Mouse (Mus musculus) embryo, embryonic 11 days (tissue): Measurements from ENCODE around the gene Apom.
A peak's percentile ranks its signal among the peaks of the same experiment; 100 is the strongest.

Experiments
- DNase-seq: peaks from one replicate; pipeline ENCODE4 v3.0.0-alpha.2; 2015

Apom gene

DNA sequence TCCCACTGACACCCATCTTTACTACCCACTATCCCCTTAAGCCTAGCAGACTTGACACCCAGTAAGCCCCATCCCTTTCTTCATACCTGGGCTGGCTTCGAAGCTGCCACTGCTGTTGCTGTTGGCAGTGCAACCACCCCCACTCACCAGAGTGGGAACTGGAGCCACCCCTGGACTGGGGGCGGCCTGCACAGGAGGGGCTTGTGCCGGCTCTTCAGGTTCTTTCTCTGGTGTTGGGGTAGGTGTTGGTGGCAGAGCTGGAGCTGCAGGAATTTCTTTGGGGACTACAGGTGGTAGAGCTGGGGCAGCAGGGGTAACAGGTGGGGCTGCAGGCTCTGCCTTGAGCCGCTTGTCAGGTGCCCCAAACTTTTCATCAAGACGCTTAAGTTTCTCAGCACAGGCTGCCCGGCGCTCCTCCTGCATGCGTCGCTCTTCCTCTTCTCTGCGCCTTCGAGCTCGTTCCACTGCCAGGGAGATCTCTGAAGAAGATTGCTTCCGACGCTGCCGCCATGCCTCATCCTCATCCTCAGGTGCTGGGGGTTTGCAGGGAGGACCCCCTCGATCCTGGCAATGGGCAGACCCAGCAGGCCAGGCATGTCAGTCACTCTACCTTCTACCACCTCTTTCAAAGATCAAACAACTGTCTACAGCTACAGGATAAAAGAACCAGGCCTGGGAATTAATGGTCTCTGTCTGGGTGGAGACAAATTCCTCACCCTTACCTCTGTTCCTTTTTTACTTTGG is 27.2 kb upstream of the Apom start:
- DNase-seq, result no peak

DNA sequence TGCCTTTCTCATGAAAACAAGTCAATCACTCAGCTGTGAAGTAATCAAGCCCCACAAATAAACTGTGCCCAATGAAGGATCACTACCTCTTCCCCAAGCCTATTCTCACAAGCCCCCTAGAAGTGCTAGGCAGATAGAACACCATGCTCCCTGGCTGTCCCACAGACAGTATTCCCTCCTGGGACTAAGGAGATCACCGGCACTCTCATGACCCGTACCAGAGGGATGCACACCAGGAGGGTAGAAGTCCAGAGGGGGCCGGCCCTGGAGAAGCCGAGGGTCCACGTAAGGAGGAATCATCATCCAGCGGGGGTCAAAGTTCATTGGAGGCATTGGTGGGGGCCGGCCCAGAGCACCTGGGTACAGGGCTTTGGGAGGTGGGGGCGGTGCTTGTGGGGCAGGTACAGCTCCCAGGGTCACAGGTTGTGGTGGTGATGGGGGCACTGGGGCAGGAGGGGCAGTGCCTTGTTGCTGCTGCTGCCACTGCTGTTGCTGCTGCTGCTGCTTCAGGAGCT is 25.9 kb upstream of the Apom start:
- no peak for DNase-seq

DNA sequence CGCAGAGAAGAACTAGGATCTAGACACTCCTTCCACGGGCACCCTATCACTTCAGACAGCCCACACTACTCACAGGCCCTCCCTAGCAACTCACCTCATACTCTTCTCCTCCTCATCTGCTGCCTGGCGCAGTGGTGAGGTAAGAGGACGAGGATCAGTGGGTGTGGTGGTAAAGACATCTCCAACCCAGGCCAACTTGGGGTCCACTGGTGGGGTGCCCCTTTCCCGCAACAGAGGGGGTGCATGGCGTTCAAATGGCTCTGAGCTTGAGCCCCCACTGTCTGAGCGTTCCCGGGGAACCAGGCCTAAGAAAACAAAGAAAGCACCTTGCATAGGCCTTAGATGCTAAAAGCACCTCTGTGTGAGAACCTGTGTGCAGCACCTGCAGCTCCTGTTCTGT is 25.4 kb upstream of the Apom start:
- no peak for DNase-seq

DNA sequence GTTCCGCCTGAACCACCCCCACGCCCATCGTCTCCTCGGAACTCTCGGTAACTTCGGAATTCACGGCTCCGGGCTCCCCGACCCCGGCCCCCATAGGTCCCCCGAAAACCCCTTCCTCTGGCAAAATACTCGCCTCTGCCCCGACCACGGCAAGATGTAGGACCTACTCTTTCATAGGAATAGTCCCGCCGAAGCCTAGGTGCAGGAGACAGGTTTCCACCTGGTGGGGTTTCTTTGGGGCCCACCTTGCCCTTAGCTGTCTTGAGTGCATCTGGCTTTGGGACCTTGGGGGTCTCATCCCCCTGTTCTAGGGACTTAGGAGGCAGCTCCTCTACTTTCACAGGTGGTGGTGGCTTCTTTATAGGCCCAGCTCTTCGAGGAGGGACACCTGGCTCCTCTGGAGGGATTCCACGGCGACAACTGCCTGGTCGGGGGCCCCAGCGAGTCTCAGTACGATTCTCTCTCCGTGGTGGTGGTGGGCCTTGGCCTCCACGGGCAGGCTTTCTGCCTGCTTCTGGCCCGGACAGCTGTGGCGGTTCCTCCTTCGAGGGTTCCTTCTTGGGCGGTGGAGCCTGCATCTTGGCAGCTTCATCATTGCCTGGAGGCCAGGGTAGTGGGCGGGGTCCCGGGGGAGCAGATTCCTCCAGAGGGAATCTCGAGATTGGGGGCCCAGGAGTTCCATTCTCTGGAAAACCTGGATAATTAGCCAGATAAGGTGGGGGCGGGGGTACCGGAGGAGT is 24.8 kb upstream of the Apom start:
- DNase-seq, result no peak

DNA sequence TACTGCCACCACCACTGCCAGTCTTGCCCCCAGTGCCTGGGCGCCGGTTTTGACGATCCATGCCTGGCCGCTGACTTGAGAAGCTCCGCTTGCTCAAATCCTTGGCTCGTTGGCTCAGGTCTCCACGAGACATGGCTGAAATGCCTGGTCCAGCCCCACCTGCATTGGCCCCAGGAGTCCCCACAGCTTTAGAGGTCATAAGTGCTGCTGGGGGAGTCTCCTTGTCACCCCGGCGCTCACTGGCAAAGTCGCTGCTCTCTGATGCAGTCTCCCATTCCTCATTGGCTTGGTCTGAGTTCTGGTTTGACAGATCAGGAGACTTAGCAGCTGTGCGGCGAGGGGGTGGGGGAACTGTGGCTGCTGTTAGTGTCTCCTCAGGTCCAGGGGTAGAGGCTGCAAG is 23.6 kb upstream of the Apom start:
- DNase-seq, result no peak

DNA sequence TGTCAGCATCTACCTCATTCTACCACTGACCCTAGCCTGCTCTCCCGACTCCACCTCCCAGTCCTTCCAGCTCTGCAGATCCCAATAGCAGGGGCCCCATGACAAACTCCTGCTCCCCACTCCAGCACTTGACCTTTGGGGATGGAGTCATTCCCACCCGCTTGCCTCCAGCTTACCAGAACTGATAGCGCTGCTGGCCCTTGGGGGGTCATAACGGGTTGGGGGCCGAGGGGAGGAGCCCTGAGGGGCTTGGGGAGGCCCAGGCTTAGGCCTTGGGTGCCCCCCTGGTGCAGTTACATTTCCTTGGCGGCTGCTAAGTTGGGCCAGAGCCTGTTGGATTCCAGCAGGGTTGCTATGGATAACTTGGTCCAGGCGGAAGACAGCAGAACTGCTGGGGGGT is 22.8 kb upstream of the Apom start:
- DNase-seq, result no peak

DNA sequence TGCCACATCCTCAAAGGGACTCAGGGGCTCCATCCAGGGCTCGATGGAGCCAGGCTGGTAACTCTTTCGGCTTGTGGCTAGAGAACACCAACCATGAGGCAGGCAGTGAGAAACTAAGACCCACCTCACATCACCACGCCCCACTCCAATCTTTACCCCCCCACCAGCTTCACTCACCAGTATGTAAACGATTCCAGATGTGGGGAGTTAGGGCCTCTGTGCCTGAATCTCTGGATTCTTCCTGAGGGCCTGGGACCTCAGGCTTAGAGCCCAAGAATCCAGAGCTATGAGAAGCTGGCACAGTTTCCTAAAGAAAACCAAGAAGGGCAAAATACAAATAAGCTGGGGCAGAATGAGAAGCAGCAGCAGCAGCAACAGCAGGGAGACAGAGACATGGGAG is 22.1 kb upstream of the Apom start:
- DNase-seq, result no peak

DNA sequence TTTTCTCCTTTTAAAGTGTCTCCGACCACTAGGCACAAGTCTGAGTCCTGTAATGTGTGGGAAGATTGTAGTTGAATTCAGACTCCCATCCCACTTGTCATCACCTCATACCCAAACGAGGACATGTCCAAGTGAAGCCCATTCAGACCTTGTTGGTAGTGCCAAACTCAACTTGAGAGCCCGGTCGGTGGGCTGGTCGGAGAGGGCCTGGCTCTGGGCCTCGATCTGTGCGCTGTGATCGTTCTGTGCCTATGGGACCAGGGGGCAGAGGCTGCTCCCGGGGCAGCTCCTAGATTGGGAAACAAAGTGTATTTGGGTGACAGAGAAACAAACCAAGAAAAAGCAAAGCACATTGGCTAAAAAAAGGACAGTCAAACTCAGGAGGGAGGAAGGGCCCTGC is 21.2 kb upstream of the Apom start:
- no peak for DNase-seq

DNA sequence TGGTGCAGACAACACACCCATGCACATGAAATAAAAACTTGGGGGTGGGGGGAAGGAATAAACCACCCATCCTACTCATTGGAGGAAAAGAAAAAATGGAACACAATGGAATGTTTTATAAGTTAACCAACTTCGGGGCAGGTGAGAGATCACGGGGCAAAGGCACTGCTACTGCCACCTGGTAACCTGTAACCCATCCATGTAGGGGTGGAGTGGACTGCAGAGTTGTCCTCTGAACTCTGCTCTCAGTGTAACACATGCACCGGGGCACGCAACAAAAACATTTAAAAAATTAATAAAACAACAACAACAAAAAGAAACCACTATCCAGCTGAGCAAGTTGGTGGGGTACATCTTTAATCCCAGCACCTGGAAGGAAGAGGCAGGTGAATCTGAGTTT is 20.3 kb upstream of the Apom start:
- no peak for DNase-seq

DNA sequence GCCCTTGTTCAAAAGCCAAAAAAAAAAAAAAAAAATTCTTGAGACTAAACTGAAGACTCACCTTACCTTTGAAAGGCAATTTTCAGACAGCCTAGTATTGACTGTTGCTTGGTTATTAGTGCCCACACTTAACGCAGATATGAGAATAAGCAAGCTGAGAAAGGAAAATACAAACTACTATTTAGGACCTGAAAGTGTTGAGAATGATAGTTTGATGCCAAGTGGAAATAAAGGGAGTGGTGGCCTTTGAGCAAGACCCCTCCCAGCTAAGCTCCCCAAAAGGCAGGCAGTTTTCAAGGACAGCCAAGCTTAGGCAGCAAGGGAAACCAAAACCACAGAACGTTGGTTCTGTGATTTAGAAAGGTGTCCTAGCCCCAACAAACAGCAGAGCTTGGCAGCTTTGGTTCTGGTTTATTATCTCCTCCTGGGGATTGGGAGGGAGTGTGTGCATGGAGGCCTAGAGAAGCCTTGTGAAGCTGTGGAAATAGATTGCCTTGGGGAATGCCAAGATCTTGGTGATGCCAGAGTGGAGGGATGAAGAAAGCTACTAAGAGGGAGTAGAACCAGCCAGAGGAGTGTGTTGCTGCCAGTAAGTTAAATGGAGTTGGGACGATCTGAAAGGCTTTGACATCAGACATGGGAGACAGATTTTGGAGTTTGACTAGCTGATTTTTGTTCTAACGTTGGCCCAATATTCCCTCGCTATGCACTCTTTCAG is 16.2 kb upstream of the Apom start:
- DNase-seq, result no peak

DNA sequence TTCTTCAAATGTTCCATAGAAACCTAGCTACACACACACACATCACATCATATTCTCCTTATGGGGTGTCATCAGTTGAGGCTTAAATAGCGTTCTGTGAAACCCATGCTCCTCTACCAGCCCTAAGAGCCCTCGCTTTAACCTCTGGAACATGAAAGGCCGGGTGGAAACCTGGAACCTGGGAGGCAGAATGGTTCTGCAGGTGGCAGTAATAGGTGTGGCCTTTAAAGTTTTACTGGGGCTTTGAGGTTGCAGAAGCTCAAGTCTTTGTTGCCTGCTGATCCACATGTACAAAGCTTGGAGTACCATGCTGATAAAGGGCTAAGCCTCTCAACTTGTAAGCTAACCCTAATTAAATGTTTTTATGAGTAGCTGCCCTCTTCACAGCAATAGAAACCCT is 15.5 kb upstream of the Apom start:
- no peak for DNase-seq

DNA sequence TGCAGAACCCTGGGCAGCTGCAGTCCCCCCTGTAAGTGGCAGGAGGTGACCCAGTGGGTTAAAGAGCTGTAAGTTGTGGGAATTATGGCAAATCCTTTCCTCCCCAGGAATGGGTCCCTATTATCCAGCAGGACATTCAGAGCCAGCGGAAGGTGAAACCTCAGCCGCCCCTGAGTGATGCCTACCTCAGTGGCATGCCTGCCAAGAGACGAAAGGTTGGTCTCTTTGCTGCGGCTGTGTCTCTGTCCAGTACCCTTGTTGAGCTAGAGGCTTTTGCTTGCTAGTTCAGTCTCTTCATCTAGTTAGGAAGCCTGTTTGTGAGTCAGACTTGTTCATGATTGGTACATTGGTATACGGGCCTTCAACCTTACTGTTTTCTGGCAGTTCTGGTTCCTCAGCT is 14.3 kb upstream of the Apom start:
- no peak for DNase-seq

DNA sequence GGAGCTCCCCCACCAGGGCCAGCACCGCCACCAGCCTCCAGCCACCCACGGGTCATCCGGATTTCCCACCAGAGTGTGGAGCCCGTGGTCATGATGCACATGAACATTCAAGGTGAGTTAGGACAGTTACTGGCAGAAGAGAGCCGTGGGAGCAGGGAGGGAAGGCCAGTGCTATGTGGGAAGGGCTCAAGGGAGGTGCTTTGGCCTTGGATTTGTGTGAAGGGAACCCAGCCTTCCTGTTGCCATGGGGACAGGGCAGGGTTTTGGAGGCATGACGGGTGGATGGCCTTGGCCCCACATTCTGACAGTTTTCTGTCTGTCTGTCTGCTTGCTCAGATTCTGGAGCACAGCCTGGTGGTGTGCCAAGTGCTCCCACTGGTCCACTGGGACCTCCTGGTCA is 10.1 kb upstream of the Apom start:
- no peak for DNase-seq

DNA sequence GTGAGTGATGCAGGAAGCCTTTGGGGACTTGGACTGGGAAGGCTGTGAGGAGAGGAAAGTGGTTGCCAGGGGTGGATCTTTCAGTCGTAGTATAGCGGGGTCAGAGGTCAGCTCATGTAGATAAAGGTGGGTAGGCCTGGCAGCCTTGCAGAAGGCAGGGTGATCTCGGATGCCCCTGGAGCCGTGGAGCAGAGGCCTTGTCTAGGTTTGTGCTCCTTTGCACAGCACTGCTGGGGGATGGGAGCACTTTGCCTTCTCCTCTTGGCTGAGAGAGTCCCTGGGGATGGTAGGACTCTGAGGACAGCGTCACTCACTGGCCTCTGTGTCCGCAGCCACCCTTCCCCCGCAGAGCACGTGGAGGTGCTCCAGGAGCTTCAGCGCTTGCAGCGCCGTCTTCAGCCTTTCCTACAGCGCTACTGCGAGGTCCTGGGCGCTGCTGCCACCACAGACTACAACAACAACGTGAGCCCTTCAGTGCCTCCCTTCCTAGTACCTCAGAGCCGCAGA is 8.7 kb upstream of the Apom start:
- DNase-seq, result no peak

DNA sequence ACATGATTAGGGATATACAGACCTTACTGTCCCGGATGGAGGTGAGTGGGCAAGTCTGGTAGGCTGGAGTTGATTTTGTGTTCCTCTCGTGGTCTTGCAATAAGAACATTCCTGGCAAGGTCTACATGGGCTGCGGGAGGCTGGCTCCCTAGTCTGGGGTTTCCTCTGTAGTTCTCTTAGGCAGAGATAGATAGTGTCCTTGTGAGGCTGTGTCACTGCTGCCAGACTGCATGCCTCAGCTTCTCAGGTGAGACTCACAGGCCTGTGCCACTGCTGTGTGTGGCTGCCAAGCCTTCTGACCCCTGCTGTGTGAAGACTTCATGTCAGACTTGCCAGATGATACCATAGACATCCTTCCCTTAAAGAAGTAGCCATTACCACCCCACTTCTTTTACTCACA is 7.4 kb upstream of the Apom start:
- no peak for DNase-seq

DNA sequence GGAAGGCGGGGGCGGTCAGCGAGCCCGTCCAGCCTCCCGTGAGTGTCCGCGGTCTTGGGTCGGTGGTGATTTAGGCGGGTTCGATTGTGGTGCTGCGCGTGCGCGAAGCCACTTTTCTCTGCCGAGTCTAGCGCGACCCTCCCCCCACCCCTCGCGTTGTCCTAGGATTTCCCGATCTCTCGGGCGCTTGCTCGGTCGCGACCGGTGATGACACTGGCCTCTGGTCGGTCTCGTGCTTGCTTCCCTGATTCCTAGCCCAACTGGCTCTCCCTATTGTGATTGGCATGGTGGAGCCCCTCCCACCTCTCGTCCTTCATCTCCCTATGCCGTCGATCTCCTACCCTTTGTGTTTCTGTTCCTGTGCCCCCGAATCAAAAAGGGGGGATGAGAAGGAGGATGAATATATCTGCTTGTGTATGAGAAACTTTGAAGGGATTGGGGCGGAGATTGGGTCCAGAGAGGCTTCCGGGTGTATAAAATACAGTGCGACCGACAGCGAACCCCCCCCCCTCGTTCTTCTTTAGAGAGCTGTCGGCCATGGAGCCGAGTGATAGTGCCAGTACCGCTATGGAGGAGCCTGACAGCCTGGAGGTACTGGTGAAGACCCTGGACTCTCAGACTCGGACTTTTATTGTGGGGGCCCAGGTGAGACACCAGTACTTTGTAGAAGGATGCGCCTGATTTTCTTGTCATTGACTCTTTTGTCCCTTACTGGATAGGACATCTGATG is 3.9 kb upstream of the Apom start:
- DNase-seq, result peak; percentile 87

DNA sequence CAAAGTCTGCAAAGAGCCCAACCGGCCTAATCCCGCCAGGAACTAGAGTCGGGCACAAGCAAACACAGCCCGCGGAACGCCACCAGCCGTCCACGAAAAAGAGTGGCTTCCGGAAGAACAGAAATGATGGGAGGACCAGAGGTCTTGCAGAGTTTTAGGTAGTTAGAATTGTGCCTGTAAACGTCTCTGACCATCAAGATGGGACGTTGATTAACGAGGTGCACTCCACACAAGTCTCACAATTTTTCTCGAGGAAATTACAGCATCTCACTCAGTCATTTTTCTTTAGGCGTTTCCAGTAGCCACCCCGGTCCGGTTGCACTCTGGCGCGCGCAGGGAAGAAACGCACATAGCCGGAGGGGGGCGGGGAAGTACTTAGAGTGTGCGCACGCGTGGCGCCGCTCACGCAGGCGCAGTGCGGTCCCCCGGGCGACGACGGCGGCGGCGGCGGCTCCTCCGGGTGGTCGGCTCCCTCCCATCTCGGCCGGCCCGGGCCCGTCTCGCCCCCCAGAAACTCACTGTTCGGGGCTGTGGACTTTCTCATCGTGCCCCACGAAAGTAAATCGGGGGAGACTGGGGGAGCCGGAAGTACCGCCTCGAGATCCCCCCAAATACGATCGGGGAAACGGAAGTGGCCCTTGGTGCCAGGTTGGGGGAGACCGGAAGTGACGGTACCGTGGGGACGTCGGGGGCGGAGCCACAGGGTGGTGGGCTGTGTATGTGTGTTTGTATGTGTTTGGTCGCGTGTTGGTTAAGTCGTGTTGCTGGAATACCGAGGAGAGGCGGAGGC is 3.1 kb upstream of the Apom start, which contains the start of gene Bag6:
Bag6 (plus strand) TSS at position 378 of the 790 bp plus-strand sequence.
- peak; percentile 98 for DNase-seq

DNA sequence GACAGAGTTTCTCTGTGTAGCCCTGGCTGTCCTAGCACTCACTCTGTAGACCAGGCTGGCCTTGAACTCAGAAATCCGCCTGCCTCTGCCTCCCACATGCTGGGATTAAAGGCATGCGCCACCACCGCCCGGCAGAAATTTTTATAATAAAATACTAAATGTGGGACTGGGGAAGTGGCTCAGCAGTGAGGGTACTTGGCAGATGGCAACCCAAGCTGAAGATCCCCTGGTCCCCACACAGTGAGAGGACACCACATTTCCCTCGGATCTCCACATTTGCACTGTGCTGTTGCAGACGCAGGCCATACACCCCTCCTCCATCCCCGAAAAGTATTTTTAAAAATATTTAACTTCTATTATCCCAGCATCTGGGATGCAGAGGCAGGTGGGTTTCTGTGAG is 1.7 kb upstream of the Apom start:
- no peak for DNase-seq

DNA sequence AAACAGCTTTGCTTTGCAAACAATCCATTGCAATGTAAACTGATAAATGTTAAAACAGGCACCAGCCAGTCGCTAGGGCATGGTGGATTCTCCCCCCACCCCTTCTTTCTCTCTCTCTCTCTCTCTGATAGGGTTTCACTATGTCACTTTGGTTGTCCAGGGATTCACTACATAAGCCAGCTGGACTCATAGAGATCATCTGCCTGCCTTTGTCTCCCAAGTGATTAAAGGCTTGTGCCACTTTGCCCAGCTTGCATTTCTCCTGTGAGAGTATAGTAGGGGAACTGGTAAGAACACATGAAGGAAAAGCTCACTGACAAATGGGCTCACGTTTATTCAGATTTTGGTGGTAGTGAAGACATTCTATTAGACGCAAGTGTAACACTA is 317 bp upstream of the Apom start:
- no peak for DNase-seq

DNA sequence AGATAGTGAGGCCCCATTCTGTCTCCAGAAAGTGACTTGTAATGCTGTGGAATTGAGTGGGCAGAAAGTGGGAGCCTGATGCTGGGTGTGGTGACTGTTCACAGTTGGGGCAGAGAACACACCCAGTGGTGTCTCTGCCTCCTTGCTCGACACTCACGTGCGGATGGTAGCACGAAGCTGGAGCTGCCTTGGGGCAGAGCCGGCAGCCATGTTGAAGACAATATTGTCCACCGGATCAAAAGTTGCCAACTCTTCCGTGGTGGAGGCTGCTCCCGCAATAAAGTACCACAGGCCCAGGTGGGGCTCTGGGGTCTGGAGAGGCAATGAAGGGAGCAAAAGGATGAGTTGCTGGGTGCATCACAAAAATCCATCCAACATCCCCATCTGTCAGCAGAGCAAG is 812 bp downstream of the Apom start:
- no peak for DNase-seq

DNA sequence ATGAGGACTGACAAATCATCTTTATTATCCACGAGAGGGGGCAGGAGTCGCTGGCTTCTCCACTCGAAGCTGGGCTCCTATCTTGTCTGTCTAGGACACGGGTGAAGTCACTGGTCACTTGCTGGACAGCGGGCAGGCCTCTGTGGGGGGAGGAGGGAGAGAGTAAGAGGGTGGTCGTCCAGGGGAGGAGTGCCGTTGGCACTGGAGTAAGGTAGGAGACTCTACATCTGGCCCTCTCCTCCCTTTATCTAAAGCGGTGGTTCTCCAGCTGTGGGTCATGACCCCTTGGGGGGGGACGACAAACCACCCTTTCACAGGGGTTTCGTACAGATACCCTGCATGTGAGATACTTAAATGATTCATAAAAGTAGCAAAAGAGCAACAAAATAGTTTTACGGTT is 2.9 kb downstream of the Apom start:
- no peak for DNase-seq

DNA sequence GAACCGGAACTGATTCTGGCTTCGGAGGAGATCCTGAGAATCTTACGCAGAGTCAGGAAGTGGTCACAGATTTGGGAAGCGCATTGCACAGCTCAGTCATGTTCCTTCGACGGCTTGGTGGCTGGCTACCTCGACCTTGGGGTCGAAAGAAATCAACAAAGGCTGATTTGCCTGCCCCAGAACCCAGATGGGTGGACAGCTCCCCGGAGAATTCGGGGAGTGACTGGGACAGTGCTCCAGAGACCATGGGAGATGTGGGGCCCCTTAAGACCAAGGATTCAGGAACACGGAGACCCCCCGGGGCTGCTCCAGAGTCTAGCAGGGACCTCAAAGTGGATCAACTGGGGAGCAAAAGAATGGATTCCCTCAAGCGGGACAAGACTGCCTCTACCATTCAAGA is 4.8 kb downstream of the Apom start:
- DNase-seq, result no peak
